Mouse (Mus musculus) kidney, postnatal 25 days (tissue): ENCODE measurements at regions not wholly inside any gene's neighbourhood (a gene's known extent, or its start where the extent isn't known, plus 50 kb on each side); places are given as distances from the start of the nearest gene placed in this dataset.

Source experiments
- DNase-seq, 2 experiments: peaks; one replicate each; pipeline ENCODE4 v3.0.0; 2021; ENCODE audit warnings: mixed read lengths in 2 of 2

DNA sequence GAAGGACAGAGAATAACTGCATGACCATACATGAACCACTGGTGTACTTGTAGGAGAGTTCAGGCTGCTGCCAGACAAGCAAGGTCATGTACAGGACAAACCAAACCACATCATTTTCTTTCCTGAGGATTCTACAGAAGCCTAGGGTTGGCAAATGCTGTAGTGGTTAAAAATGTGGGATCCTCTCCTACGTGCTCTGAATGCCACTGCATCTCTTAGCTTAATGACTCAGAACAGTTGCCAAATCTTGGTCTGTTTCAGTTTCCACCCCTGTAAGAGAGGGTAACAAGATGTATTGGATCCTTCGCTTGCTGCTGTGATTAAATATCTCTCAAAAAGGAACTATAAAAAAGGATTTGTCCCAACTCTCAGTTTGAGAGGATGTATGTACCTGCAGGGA is 938.1 kb downstream of the 4930444P10Rik start:
- no peak for DNase-seq

DNA sequence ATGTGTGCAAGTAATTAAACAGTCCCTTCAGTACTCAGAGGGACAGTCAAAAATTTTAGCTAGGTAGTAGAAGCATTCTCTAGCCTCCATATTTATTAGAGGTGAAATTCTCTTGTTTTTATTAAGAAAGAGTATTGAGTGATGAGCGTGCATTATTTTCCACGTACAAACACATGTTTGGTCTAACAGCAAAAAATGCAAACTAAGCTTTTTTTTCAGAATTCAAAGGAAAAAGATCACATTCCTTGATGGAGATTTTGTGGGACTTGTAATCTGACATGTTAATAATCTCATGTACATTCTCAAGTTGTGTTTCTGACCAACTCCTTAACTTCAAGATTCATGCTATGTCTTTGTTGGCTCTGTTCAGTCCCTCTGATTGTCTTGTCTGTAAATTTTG is 939.2 kb downstream of the 4930444P10Rik start:
- no peak for DNase-seq

DNA sequence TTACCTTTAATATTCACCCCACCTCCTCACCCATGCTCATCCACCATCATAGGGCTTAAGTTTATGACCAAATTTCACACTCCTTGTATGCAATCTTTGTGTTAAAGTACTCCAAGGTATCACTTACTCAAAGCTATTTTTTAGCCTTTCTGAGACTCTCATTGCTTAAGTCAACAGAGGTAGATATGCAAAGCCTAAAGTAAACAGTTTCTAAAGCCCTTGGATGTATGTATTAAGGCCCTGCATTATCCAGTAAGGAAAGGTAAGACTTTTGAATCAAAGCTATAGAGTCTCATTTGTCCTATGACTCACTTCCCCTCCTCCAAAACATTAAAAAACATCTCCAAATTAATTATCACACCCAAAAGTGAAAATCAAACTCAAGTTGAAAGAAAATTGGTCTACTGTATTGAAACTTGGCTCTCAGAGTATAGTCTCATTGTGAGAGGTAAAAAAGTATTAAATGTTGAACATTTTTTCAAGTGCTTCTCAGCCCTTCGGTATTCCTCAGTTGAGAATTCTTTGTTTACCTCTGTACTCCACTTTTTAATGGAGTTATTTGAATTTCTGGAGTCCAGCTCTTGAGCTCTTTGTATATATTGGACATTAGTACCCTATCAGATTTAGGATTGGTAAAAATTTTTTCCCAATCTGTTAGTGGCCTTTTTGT is 949.1 kb downstream of the 4930444P10Rik start:
- DNase-seq: no peak

DNA sequence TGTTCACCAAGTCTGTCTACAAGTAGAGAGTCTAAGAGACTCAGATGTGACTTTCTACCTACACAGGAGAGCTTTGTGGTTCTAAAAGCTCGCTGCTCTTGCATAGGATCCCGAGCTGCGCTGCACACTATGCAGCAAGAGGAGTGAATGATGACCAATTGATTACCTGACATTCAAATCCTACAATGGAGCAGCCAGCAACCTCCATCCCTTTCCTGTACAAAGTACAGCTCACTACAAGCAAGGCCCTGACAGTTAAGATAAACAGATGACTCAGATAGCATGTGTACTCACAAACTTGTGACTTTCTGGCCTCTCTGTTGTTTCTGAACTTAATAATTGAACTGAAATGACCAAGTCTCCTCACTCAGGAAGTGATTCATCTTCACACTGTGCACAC is 974.7 kb downstream of the 4930444P10Rik start:
- DNase-seq: peak in 1 of 2 experiments; percentile 22

GRCm38 (mm10) chr1:15111420-15111819 is 981.7 kb downstream of the 4930444P10Rik start:
- no peak for DNase-seq

DNA sequence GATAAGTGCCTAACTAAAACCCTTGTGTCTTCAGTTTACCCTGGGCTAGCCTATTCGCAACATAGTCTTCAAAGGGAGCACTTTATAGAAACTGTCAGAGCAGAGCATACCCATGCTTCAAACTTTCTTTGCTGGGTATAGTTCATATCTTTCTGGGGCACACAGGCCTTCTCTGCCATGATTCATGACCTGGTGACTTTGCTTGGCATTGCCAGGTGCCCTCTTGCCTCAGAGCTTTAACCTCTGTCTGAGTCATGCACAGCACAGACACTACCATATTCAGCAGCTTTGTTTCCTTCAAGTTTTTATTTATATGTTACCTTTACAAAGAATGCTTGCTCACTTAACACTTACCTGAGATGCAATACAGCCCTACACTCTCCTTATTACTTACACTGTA is 1022.8 kb downstream of the 4930444P10Rik start:
- no peak for DNase-seq

DNA sequence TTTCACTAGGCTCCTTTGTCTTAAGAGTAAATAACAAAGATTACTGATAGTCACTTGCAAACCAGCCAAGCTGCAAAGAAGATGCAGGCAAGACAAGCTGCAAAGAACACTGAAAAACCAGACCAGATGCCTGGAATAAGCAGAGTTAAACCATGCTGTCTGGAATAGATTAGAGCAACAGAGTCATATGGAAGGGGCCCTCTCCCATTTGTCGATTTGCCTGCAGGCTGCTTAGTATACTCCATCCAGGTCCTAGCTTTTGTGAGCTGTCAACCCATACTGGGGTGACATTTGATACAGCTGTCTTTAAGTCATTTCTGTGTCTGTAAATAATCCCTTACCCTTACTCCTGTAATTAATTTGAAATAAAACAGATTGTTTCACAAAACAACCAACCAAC is 1059.1 kb downstream of the 4930444P10Rik start:
- DNase-seq: no peak

GRCm38 (mm10) chr1:15018460-15018779 is 1074.7 kb downstream of the 4930444P10Rik start:
- DNase-seq: no peak

DNA sequence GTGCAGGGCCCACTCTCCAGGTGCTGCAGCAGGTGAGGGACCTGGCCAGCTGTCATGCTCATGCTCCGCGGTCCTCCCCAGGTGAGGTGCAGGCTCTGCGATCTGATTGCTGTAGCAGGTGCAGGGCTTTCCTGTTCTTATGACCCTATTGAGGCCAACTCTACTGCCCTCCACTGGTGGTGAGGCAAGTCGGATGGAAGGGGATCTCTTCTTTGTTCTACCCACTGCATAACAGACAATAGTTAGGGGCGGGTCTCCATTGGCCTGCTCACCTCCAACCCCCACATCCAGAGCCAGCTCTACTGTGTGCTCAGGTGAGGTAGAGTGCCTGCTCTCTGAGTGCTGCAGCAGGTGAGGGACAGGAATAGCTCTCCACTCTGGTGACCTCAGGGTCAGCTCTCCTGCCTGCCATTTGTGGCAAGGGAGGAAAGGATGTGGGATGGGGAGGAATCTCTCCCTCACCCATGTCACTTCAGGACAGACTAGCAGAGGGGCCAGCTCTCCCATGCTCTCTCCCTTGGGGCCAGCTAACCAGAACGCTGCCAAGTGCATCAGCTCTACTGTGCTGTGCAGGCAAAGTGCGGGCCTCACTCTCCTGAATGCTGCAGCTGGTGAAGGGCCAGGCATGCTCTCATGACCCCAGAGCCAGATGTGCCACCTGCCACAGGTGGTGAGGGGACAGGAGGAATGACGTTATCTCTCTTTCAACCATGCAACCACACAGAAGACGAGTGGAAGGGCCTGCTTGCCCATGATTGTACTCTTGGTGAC is 1075.3 kb downstream of the 4930444P10Rik start:
- DNase-seq: peak in 1 of 2 experiments; percentile 33

- DNase-seq: no peak
These were observed 1085.3 kb downstream of the 4930444P10Rik start for GRCm38 (mm10) chr1:15007663-15008344.

GRCm38 (mm10) chr1:14995348-14995747 is 1097.8 kb downstream of the 4930444P10Rik start:
- DNase-seq: no peak

GRCm38 (mm10) chr1:14980093-14980711 is 1112.9 kb downstream of the 4930444P10Rik start:
- DNase-seq: no peak
